Mouse (Mus musculus) midbrain, postnatal 0 days (tissue): ENCODE results near the gene Tmem145. TPM values are rescaled to one million over a fixed set of nuclear protein-coding genes. Genes with fewer than 3 reads are reported as not detected.

ENCODE experiments used
- ATAC-seq: fragments of 200-750 bp; cut with Nextera tagmentation; 2 replicates; pipeline ENCODE4 v1.8.0; 2017; ENCODE audit warnings: moderate number of reproducible peaks, mild to moderate bottlenecking, moderate TSS enrichment, moderate library complexity; ENCODE audit not compliant: low FRiP score
- DNase-seq: peaks from one replicate; pipeline ENCODE4 v3.0.0-alpha.2; 2015; ENCODE audit warnings: low spot score
- H3K27ac ChIP-seq: fragments of 300-500 bp; sonication (generic); 2 replicates; pipeline ENCODE4 v1.5.1; 2014; ENCODE audit warnings: low read depth, mild to moderate bottlenecking, low read length, mixed read lengths
- H3K27me3 ChIP-seq: fragments of 300-500 bp; sonication (generic); 2 replicates; pipeline ENCODE4 v1.6.1; 2014; ENCODE audit warnings: low read length, control low read depth, mixed read lengths; ENCODE audit not compliant: insufficient read depth
- H3K36me3 ChIP-seq: fragments of 300-500 bp; sonication (generic); 2 replicates; pipeline ENCODE4 v1.6.1; 2014; ENCODE audit warnings: low read length, control low read depth, mixed read lengths; ENCODE audit not compliant: insufficient read depth
- H3K4me1 ChIP-seq: fragments of 300-500 bp; sonication (generic); 2 replicates; pipeline ENCODE4 v1.6.1; 2014; ENCODE audit warnings: mild to moderate bottlenecking, control low read depth, antibody characterized with exemption, low read length, mixed read lengths; ENCODE audit not compliant: insufficient read depth
- H3K4me2 ChIP-seq: fragments of 300-500 bp; sonication (generic); 2 replicates; pipeline ENCODE4 v1.6.1; 2014; ENCODE audit warnings: low read depth, mild to moderate bottlenecking, low read length, mixed read lengths; ENCODE audit not compliant: poor library complexity, severe bottlenecking
- H3K4me3 ChIP-seq: fragments of 300-500 bp; sonication (generic); 2 replicates; pipeline ENCODE4 v1.5.1; 2014; ENCODE audit warnings: low read depth, mild to moderate bottlenecking, low read length, moderate library complexity
- H3K9ac ChIP-seq: fragments of 300-500 bp; sonication (generic); replicated peaks from 2 replicates; pipeline ENCODE4 v1.6.1; 2014; ENCODE audit warnings: mild to moderate bottlenecking, low read length, moderate library complexity, mixed read lengths; ENCODE audit not compliant: poor library complexity, severe bottlenecking
- H3K9me3 ChIP-seq: fragments of 300-500 bp; sonication (generic); 2 replicates; pipeline ENCODE4 v1.6.1; 2016; ENCODE audit warnings: low read length, control low read depth
- CTCF ChIP-seq: IDR thresholded peaks from 2 replicates; pipeline ENCODE4 v1.5.1; 2016; ENCODE audit warnings: antibody characterized with exemption, mild to moderate bottlenecking
- WGBS: fragments of 180-500 bp; shearing (Covaris S2); extraction: QIAGEN DNeasy Blood & Tissue Kit; methylation state at CpG from one replicate; pipeline ENCODE4 v1.1.7; 2014; 5-methylcytosine and 5-hydroxymethylcytosine counted together
- polyA plus RNA-seq: library from polyadenylated mRNA; unstranded; fragments of >200 nt; fragmentation: Nextera tagmentation; extraction: Ambion mirVana; gene quantifications from 2 replicates; pipeline ENCODE4 v1.2.1, GENCODE M21; 2015
- total RNA-seq: library from RNA; depleted of rRNA; stranded (reverse); fragments of >200 nt; gene quantifications from 2 replicates; pipeline ENCODE4 v1.2.3, GENCODE M21; 2014

The Tmem145 gene
- total and polyA plus RNA-seq, 2 experiments from 2014 or later, result 105 to 143 TPM

DNA sequence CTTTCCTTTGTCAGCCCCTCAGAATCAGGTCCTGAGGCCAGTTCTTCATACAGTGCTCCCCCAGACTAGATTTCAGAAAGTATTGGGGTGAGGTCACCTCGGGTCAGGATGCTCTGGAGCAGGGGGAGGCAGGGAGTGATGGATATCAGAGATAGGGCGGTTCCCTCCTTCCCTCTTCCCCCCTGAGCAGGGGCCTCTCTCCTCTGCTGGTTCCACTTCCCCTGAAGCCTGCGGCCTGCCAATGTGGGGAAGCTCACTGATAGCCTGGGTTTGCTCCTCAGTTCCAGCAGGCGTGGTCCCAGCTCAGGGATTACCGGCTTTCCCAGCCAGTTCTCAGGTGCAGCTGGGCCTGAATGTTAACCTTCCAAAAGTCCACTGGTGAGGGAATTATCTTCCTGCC lies 22.3 kb upstream of the Tmem145 start:
- peaks cover 39% of the 10 kb centered on the region for H3K36me3 ChIP-seq
- H3K4me1 ChIP-seq, result peaks cover 40% of the 10 kb centered on the region
- H3K4me2 ChIP-seq, result peak overlapping the region; percentile 89
- TF ChIP-seq CTCF, result no peak
- peak overlapping the region; percentile 99; the same call in 1 of the 2 replicates for H3K27ac ChIP-seq
- H3K9me3 ChIP-seq, result no peaks in the 10 kb centered on the region
- 11% methylated on average over 5 of the region's 5 CpGs for WGBS
- DNase-seq, result no peak
- ATAC-seq, result no peak
- H3K27me3 ChIP-seq, result no peaks in the 10 kb centered on the region
- H3K4me3 ChIP-seq, result peak overlapping the region; percentile 75
- H3K9ac ChIP-seq, result peak overlapping the region; percentile 72

DNA sequence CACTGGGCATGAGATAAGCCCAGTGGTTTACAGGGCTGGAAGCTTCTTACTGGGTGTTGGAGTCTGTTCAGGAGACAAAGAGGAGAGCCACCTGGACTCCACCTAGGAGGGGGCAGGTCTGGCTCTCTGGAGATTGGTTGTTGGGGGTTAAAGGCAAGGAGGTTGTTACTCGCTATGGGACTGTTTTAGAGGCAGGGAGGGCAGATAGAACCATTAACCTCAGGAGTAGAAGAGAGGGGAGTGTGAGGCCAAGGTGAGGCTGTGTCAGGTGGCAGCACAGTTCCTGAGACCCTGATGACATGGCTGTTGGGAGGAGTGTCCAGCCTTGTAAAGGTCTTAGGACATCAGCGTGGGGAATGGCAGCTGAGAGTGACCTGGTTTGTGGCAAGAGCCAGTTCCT lies 21.7 kb upstream of the Tmem145 start:
- Histone ChIP-seq H3K36me3 (peaks cover 44% of the 10 kb centered on the region), H3K4me3 (peak overlapping the region; percentile 75), H3K9ac (peak overlapping the region; percentile 72; the same call in 1 of the 2 replicates), H3K27me3 (no peaks in the 10 kb centered on the region), H3K9me3 (no peaks in the 10 kb centered on the region), H3K27ac (0 out of 2 replicates have a peak overlapping the region, but pooled peaks have one; percentile 3), H3K4me2 (peak overlapping the region; percentile 89), H3K4me1 (peaks cover 40% of the 10 kb centered on the region)
- WGBS, result 72% methylated on average over 2 of the region's 2 CpGs
- no peak for ATAC-seq
- no peak for TF ChIP-seq CTCF
- DNase-seq, result no peak

DNA sequence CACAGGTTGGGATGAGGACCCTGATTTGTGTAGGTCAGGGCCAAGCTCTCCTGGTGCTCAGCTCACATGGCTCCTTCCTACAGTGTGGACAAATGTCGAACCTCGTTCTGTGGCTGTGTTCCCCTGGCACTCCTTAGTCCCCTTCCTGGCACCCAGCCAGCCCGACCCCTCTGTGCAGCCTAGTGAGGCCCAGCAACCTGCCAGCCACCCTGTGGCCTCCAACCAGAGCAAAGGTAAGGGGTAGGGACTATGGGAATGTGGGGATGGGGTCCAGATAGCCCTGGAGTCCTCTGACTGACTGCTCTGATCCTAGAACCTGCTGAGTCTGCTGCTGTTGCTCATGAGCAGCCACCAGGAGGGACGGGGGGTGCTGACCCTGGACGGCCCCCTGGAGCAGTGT lies 21.1 kb upstream of the Tmem145 start:
- 62% methylated on average over 5 of the region's 5 CpGs for WGBS
- H3K4me1 ChIP-seq, result peaks cover 35% of the 10 kb centered on the region
- no peaks in the 10 kb centered on the region for H3K27me3 ChIP-seq
- H3K27ac ChIP-seq, result no peak overlapping the region
- peaks cover 50% of the 10 kb centered on the region for H3K36me3 ChIP-seq
- no peak for TF ChIP-seq CTCF
- ATAC-seq (no peak), DNase-seq (no peak)
- no peaks in the 10 kb centered on the region for H3K9me3 ChIP-seq
- H3K9ac ChIP-seq, result 0 out of 2 replicates have a peak overlapping the region, but pooled peaks have one; percentile 72
- H3K4me2 ChIP-seq, result peak overlapping the region; percentile 89; the same call in 1 of the 2 replicates
- no peak overlapping the region for H3K4me3 ChIP-seq

DNA sequence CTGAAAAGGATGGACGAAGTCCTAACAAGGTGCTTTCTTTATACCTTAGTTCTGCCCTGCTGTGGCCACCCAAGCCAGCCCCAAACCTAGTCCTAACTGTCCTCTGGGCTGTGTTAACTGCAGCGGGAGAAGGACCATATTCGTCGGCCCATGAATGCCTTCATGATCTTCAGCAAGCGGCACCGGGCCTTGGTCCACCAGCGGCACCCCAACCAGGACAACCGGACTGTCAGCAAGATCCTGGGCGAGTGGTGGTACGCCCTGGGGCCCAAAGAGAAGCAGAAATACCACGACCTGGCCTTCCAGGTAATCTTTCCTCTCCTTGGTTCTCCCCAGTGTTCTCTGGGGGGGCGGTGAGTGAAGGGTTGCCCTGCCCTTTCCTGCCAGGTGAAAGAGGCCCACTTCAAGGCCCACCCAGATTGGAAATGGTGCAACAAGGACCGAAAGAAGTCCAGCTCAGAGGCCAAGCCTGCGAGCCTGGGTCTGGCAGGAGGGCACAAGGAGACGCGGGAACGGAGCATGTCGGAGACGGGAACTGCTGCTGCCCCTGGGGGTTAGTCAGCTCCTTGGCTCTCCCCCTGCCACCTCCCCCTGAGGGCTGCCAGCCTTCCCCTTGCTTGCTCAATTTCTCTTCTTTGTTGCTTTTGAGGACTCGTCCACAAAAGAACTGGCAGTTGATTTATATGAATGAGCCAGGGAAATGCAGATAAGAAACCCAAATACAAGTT lies 20.2 kb upstream of the Tmem145 start:
- DNase-seq (no peak), ATAC-seq (no peak)
- no peak for TF ChIP-seq CTCF
- Histone ChIP-seq H3K4me1 (peaks cover 26% of the 10 kb centered on the region), H3K36me3 (peaks cover 56% of the 10 kb centered on the region), H3K27ac (no peak overlapping the region), H3K4me2 (no peak overlapping the region), H3K9me3 (no peaks in the 10 kb centered on the region), H3K9ac (no peak overlapping the region), H3K27me3 (no peaks in the 10 kb centered on the region), H3K4me3 (no peak overlapping the region)
- WGBS, result 87% methylated on average over 20 of the region's 20 CpGs

DNA sequence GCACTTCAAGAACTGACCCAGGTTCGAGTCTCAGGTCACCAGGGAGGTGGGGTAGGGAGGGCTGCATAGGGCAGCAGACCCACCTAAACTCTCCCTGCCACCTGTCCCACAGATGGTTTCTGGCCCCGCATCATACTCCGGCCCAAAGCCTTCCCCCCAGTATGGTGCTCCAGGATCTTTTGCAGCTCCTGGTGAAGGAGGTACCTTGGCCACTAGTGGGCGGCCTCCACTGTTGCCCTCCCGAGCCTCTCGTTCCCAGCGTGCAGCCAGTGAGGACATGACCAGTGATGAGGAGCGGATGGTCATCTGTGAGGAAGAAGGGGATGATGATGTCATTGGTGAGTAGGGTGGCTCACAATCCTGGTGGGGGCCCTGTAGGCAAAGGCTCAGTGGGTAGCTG lies 18.9 kb upstream of the Tmem145 start:
- peaks cover 21% of the 10 kb centered on the region for H3K4me1 ChIP-seq
- WGBS, result 80% methylated on average over 8 of the region's 8 CpGs
- no peak overlapping the region for H3K9ac ChIP-seq
- no peak overlapping the region for H3K4me2 ChIP-seq
- DNase-seq (no peak), ATAC-seq (no peak)
- peak; percentile 28; the same call in 1 of the 2 replicates for TF ChIP-seq CTCF
- H3K27ac ChIP-seq, result no peak overlapping the region
- H3K36me3 ChIP-seq, result peaks cover 69% of the 10 kb centered on the region
- H3K27me3 ChIP-seq, result no peaks in the 10 kb centered on the region
- no peak overlapping the region for H3K4me3 ChIP-seq
- H3K9me3 ChIP-seq, result no peaks in the 10 kb centered on the region

DNA sequence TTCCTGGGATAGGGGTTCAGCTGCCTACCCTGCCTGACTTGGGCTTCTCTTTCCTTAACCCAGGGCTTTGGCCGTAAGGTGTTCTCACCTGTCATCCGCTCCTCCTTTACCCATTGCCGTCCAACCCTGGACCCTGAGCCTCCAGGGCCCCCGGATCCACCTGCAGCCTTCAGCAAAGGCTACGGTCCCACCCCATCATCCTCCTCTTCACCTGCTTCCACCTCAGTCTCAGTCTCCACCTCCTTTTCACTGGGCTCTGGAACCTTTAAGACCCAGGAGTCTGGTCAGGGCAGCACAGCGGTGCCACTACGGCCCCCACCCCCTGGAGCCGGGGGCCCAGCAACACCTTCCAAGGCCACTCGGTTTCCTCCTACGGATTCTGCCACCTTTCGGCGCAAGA lies 17.9 kb upstream of the Tmem145 start:
- no peak overlapping the region for H3K27ac ChIP-seq
- no peak for DNase-seq
- no peak overlapping the region for H3K4me3 ChIP-seq
- WGBS, result 94% methylated on average over 12 of the region's 12 CpGs
- ATAC-seq, result no peak
- H3K4me2 ChIP-seq, result no peak overlapping the region
- H3K4me1 ChIP-seq, result peaks cover 18% of the 10 kb centered on the region
- no peaks in the 10 kb centered on the region for H3K27me3 ChIP-seq
- no peaks in the 10 kb centered on the region for H3K9me3 ChIP-seq
- H3K9ac ChIP-seq, result no peak overlapping the region
- peaks cover 74% of the 10 kb centered on the region for H3K36me3 ChIP-seq
- no peak for TF ChIP-seq CTCF
